Mouse (Mus musculus): ENCODE results near the gene Arhgap15. TPM values are rescaled to one million over a fixed set of nuclear protein-coding genes. Genes with fewer than 3 reads are reported as not detected.
A peak's percentile ranks its signal among the peaks of the same experiment; 100 is the strongest.

Gene Arhgap15
- total RNA-seq, 2 experiments from 2014 or later: 7.6 to 10.2 TPM

- DNase-seq (ENCODE audit: low spot score in 2 of 2): peak; percentile 43 to 52
- intact Hi-C loops (cut with DNase I): no loop called here
Measured at GRCm38 (mm10) chr2:44131271-44131670, 382.6 kb downstream of the Arhgap15 start.

- DNase-seq (ENCODE audit: low spot score in 2 of 2): no peak
Measured at GRCm38 (mm10) chr2:44134796-44135195, 386.2 kb downstream of the Arhgap15 start.

GRCm38 (mm10) chr2:44140455-44140854 lies 391.8 kb downstream of the Arhgap15 start:
- intact Hi-C loops (cut with DNase I): no loop called here
- DNase-seq (ENCODE audit: low spot score in 2 of 2): no peak

More at GRCm38 (mm10) chr2:44134796-44135195, 386.2 kb downstream of the Arhgap15 start:
- intact Hi-C loops (cut with DNase I): no loop called here

- no peak for DNase-seq (ENCODE audit: low spot score in 2 of 2)
- intact Hi-C loops (cut with DNase I): no loop called here
Measured at GRCm38 (mm10) chr2:44142152-44142551, 393.5 kb downstream of the Arhgap15 start.

GRCm38 (mm10) chr2:44142611-44143010 lies 394.0 kb downstream of the Arhgap15 start:
- no peak for DNase-seq (ENCODE audit: low spot score in 2 of 2)
- intact Hi-C loops (cut with DNase I): no loop called here

GRCm38 (mm10) chr2:44146124-44146981 lies 397.7 kb downstream of the Arhgap15 start:
- intact Hi-C loops (cut with DNase I): no loop called here
- DNase-seq (ENCODE audit: low spot score in 2 of 2): no peak

- intact Hi-C loops (cut with DNase I): no loop called here
- DNase-seq (ENCODE audit: low spot score in 2 of 2): no peak
Measured at GRCm38 (mm10) chr2:44147486-44147885, 398.9 kb downstream of the Arhgap15 start.

- intact Hi-C loops (cut with DNase I): no loop called here
- no peak for DNase-seq (ENCODE audit: low spot score in 2 of 2)
Measured at GRCm38 (mm10) chr2:44147971-44148370, 399.3 kb downstream of the Arhgap15 start.

- DNase-seq (ENCODE audit: low spot score in 2 of 2): no peak
- intact Hi-C loops (cut with DNase I): no loop called here
Measured at GRCm38 (mm10) chr2:44148550-44149100, 400.0 kb downstream of the Arhgap15 start.

- intact Hi-C loops (cut with DNase I): no loop called here
Measured at GRCm38 (mm10) chr2:44152301-44152700, 403.7 kb downstream of the Arhgap15 start.

GRCm38 (mm10) chr2:44160358-44160757 lies 411.7 kb downstream of the Arhgap15 start:
- intact Hi-C loops (cut with DNase I): no loop called here
- DNase-seq (ENCODE audit: low spot score in 2 of 2): no peak

More at GRCm38 (mm10) chr2:44152301-44152700, 403.7 kb downstream of the Arhgap15 start:
- no peak for DNase-seq (ENCODE audit: low spot score in 2 of 2)

GRCm38 (mm10) chr2:44165789-44166188 lies 417.2 kb downstream of the Arhgap15 start:
- intact Hi-C loops (cut with DNase I): no loop called here
- DNase-seq (ENCODE audit: low spot score in 2 of 2): no peak

- DNase-seq (ENCODE audit: low spot score in 2 of 2): no peak
- intact Hi-C loops (cut with DNase I): no loop called here
Measured at GRCm38 (mm10) chr2:44166716-44167115, 418.1 kb downstream of the Arhgap15 start.

GRCm38 (mm10) chr2:44184476-44184875 lies 435.9 kb downstream of the Arhgap15 start:
- intact Hi-C loops (cut with DNase I): no loop called here
- DNase-seq (ENCODE audit: low spot score in 2 of 2): no peak

- DNase-seq (ENCODE audit: low spot score in 2 of 2): peak in 1 of 2 experiments; percentile 44
Measured at GRCm38 (mm10) chr2:44190749-44191148, 442.1 kb downstream of the Arhgap15 start.

GRCm38 (mm10) chr2:44192058-44192457 lies 443.4 kb downstream of the Arhgap15 start:
- intact Hi-C loops (cut with DNase I): no loop called here
- no peak for DNase-seq (ENCODE audit: low spot score in 2 of 2)

More at GRCm38 (mm10) chr2:44190749-44191148, 442.1 kb downstream of the Arhgap15 start:
- intact Hi-C loops (cut with DNase I): no loop called here

GRCm38 (mm10) chr2:44215506-44215905 lies 466.9 kb downstream of the Arhgap15 start:
- intact Hi-C loops (cut with DNase I): no loop called here
- DNase-seq (ENCODE audit: low spot score in 2 of 2): peak; percentile 44 to 56

GRCm38 (mm10) chr2:44217811-44218210 lies 469.2 kb downstream of the Arhgap15 start:
- DNase-seq (ENCODE audit: low spot score in 2 of 2): no peak
- intact Hi-C loops (cut with DNase I): no loop called here

GRCm38 (mm10) chr2:44218317-44218716 lies 469.7 kb downstream of the Arhgap15 start:
- intact Hi-C loops (cut with DNase I): no loop called here
- no peak for DNase-seq (ENCODE audit: low spot score in 2 of 2)

- intact Hi-C loops (cut with DNase I): no loop called here
- no peak for DNase-seq (ENCODE audit: low spot score in 2 of 2)
Measured at GRCm38 (mm10) chr2:44221686-44222085, 473.1 kb downstream of the Arhgap15 start.

Data from left cerebral cortex, postnatal 14 days (tissue).